Mouse (Mus musculus) liver, postnatal 0 days (tissue): Measurements from ENCODE around the gene Atoh1.

Source experiments
- CTCF ChIP-seq: sonication (generic); IDR thresholded peaks from 2 replicates; pipeline ENCODE4 v1.5.1; 2016; ENCODE audit warnings: antibody characterized with exemption, low read depth
- EP300 ChIP-seq: IDR thresholded peaks from 2 replicates; pipeline ENCODE4 v1.6.1; 2016; ENCODE audit warnings: antibody characterized with exemption, low read depth, mild to moderate bottlenecking

- TF ChIP-seq CTCF (no peak), EP300 (no peak)
These were observed 35.0 kb downstream of the Atoh1 start for GRCm38 (mm10) chr6:64763901-64764300.
